Mouse (Mus musculus) midbrain, embryonic 12.5 days (tissue): Measurements from ENCODE around the gene Acin1. TPM values are rescaled to one million over a fixed set of nuclear protein-coding genes. Genes with fewer than 3 reads are reported as not detected.
A peak's percentile ranks its signal among the peaks of the same experiment; 100 is the strongest.

Source experiments
- ATAC-seq: fragments of 200-750 bp; cut with Nextera tagmentation; 2 replicates; pipeline ENCODE4 v1.8.0; 2017; ENCODE audit warnings: low read depth, moderate TSS enrichment, moderate library complexity; ENCODE audit not compliant: low FRiP score
- H3K27ac ChIP-seq: fragments of 300-500 bp; sonication (generic); replicated peaks from 2 replicates; pipeline ENCODE4 v1.5.1; 2016; ENCODE audit warnings: mild to moderate bottlenecking
- H3K27me3 ChIP-seq: fragments of 300-500 bp; sonication (generic); 2 replicates; pipeline ENCODE4 v1.6.1; 2016; ENCODE audit warnings: mild to moderate bottlenecking
- H3K36me3 ChIP-seq: fragments of 300-500 bp; sonication (generic); 2 replicates; pipeline ENCODE4 v1.6.1; 2016
- H3K4me1 ChIP-seq: fragments of 300-500 bp; sonication (generic); 2 replicates; pipeline ENCODE4 v1.6.1; 2016
- H3K4me2 ChIP-seq: fragments of 300-500 bp; sonication (generic); replicated peaks from 2 replicates; pipeline ENCODE4 v1.6.1; 2016; ENCODE audit warnings: mild to moderate bottlenecking, moderate library complexity
- H3K4me3 ChIP-seq: fragments of 300-500 bp; sonication (generic); 2 replicates; pipeline ENCODE4 v1.5.1; 2016; ENCODE audit warnings: mild to moderate bottlenecking
- H3K9ac ChIP-seq: fragments of 300-500 bp; sonication (generic); replicated peaks from 2 replicates; pipeline ENCODE4 v1.6.1; 2016; ENCODE audit warnings: mild to moderate bottlenecking, moderate library complexity
- H3K9me3 ChIP-seq: fragments of 300-500 bp; sonication (generic); 2 replicates; pipeline ENCODE4 v1.6.1; 2016; ENCODE audit warnings: mild to moderate bottlenecking
- WGBS: fragments of 180-500 bp; shearing (Covaris S2); methylation state at CpG from one replicate; pipeline ENCODE4 v1.1.7; 2016; 5-methylcytosine and 5-hydroxymethylcytosine counted together
- polyA plus RNA-seq: library from polyadenylated mRNA; unstranded; fragments of >200 nt; fragmentation: Nextera tagmentation; extraction: Ambion mirVana; gene quantifications from 2 replicates; pipeline ENCODE4 v1.2.1, GENCODE M21; 2016

Acin1 gene
- polyA plus RNA-seq, 1 experiment from 2014 or later, result 178 TPM

DNA sequence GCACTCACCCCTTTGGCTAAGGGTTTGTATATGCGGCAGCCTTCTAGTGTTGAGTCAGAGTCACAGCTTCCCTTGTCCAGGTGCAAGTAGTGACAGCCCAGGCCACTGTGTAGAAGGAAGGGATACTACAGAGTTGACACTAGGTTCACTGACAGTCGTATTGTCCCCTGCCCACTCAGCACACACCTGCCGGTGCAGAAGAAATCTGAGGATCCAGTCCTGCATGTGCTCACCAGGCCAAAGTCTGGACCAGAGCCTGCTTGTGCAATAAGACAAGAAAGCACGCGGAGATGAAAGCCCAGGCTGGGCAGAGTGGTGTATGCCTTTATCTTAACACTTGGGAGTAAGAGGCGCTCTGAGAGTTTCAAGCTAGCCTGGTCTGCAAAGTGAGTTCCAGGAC is 8.3 kb upstream of the Acin1 start:
- Histone ChIP-seq H3K9ac (no peak overlapping the region), H3K4me2 (no peak overlapping the region), H3K27ac (no peak overlapping the region), H3K9me3 (no peaks in the 10 kb centered on the region), H3K36me3 (peaks cover 32% of the 10 kb centered on the region), H3K4me3 (no peak overlapping the region), H3K27me3 (no peaks in the 10 kb centered on the region), H3K4me1 (no peaks in the 10 kb centered on the region)
- WGBS, result 85% methylated on average over 6 of the region's 6 CpGs
- no peak for ATAC-seq

DNA sequence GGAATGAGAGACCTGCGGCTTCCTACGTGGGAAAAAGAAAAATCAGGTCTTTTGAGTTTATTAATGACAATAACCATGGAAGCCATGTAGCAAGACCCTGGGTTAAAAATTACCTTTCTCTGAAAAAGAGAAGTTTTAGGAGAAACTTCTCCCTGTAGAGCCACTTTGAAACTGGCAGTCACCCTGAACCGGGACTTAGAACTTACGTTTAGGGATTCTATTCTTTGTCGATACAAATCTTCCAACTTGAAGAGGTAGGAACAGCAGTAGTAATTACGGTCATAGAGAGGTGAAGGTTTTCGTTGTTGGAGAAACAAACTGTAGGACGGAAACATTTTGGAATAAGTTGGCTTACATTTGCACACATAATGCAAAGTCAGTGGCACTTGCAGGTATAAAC is 520 bp upstream of the Acin1 start:
- no peaks in the 10 kb centered on the region for H3K27me3 ChIP-seq
- peak overlapping the region; percentile 72 for H3K9ac ChIP-seq
- peaks cover 40% of the 10 kb centered on the region for H3K36me3 ChIP-seq
- H3K4me2 ChIP-seq, result peak overlapping the region; percentile 71
- peak overlapping the region; percentile 75 for H3K4me3 ChIP-seq
- no peak for ATAC-seq
- WGBS, result 11% methylated on average over 8 of the region's 8 CpGs
- peak overlapping the region; percentile 92 for H3K27ac ChIP-seq
- no peaks in the 10 kb centered on the region for H3K9me3 ChIP-seq
- peaks cover 23% of the 10 kb centered on the region for H3K4me1 ChIP-seq

DNA sequence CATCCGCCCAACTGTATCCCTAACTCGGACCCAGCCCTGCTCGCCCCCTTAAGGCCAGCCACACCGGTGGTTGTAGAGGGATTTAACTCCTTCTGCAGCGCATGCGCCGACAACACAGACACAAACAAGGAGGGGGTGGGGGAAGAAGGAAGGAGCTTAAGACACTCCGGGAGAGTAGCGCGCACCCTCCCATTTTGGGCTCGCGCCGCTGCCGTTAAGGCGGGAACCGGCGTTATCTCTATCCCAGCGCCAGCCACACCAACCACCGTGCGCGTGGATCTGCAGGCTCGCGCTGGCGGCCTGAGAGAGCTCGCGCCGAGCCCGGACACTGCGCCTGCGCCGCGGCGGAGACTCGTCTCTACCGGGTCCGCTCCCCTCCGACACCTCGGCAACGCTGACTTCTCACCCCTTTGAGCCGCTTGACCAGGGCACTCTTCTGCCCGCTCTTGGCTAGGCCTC is 639 bp downstream of the Acin1 start, which contains the start of gene 1700123O20Rik:
Gene 1700123O20Rik, plus strand, starts transcription at position 154 of the 459 bp plus-strand sequence.
- Histone ChIP-seq H3K9me3 (no peaks in the 10 kb centered on the region), H3K4me3 (peak within 1 kb of the TSS; percentile 75), H3K4me1 (peaks cover 23% of the 10 kb centered on the region), H3K27me3 (no peaks in the 10 kb centered on the region), H3K9ac (peak within 1 kb of the TSS; percentile 83), H3K4me2 (peak within 1 kb of the TSS; percentile 83), H3K36me3 (peaks cover 49% of the 10 kb centered on the region), H3K27ac (peak within 1 kb of the TSS; percentile 92)
- under 1% methylated on average over 41 of the region's 41 CpGs for WGBS
- peak; percentile 77 for ATAC-seq

DNA sequence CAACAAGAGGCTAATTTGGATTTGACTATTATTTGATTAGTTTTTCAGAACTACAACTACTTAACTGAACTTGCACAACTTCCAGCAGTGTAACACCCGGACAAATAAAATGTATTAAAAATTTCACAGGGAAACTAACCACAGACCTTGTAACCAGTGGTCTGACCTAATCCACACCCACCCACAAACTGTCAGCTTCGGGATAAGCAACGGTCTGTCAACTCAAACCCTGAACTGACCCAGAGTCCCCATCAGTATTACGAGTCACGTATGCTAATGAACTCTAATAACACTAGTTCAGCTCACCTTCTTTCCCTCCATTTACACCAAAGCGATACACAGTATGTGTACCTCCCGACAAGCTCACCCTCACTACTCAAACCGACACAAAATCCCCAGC is 1.3 kb downstream of the Acin1 start:
- peaks cover 47% of the 10 kb centered on the region for H3K36me3 ChIP-seq
- peak overlapping the region; percentile 83 for H3K4me2 ChIP-seq
- peak overlapping the region; percentile 83 for H3K9ac ChIP-seq
- no peaks in the 10 kb centered on the region for H3K27me3 ChIP-seq
- H3K4me3 ChIP-seq, result peak overlapping the region; percentile 75
- H3K9me3 ChIP-seq, result no peaks in the 10 kb centered on the region
- peaks cover 23% of the 10 kb centered on the region for H3K4me1 ChIP-seq
- no peak for ATAC-seq
- peak overlapping the region; percentile 92; the same call in 1 of the 2 replicates for H3K27ac ChIP-seq
- WGBS, result 12% methylated on average over 8 of the region's 8 CpGs

DNA sequence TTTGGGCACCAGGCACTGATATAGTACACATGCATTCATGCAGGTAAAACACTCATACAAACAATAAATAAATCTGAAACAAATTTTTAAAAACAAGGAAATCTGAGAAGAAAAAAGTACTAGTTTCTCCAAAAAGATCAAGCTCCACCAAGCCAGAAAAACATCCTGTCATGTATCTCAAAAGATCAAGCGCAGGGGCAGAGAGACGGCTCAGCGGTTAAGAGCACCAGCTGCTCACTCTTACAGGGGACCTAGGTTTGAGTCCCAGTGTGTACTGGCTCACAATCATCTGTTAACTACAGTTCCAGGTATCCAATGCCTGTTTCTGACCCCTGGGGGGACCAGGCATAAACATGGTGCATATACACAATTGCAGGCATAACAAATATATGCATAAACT is 4.3 kb downstream of the Acin1 start:
- peaks cover 56% of the 10 kb centered on the region for H3K36me3 ChIP-seq
- no peak for ATAC-seq
- 92% methylated on average over 3 of the region's 3 CpGs for WGBS

DNA sequence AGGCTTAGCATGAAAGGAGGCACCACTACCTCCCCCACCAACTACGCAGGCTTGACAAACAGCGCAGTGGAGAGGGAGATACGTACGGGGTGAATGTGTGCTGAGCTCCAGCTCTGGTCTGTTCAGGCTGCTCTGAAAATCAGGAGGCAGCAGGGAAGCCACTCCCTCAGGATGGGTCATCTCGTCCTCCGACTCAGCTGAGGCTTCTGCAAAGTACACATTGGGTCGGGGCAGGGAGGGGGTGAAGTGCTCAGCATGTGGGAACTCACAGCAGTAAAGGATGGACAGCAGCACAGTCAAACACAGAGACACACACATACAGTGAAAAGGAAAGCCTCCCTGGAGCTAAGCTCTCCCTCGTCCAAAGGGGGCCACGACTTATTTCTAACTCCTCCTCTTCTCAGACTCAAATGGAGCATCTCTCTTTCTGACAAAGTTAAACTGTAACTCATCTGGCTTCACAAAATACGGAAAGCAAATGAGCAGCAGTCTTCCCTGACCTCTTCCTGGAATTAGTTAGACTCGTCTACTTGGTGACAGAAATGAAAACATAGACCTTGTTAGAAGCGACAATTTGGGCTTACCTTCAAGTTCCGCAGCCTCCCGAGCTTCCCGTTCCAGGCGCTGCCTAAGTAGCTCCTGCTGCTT is 8.0 kb downstream of the Acin1 start:
- 88% methylated on average over 16 of the region's 16 CpGs for WGBS
- no peak overlapping the region for H3K4me2 ChIP-seq
- no peaks in the 10 kb centered on the region for H3K4me1 ChIP-seq
- H3K36me3 ChIP-seq, result peaks cover 82% of the 10 kb centered on the region
- no peak overlapping the region for H3K4me3 ChIP-seq
- ATAC-seq, result no peak
- H3K27me3 ChIP-seq, result no peaks in the 10 kb centered on the region
- H3K27ac ChIP-seq, result no peak overlapping the region
- no peaks in the 10 kb centered on the region for H3K9me3 ChIP-seq
- H3K9ac ChIP-seq, result no peak overlapping the region

More for the DNA sequence above, 4.3 kb downstream of the Acin1 start:
- Histone ChIP-seq H3K4me2 (no peak overlapping the region), H3K4me1 (peaks cover 11% of the 10 kb centered on the region), H3K27ac (no peak overlapping the region), H3K9me3 (no peaks in the 10 kb centered on the region), H3K27me3 (no peaks in the 10 kb centered on the region), H3K4me3 (no peak overlapping the region), H3K9ac (no peak overlapping the region)

GRCm38 (mm10) chr14:54676290-54676689 is 10.4 kb downstream of the Acin1 start:
- Histone ChIP-seq H3K36me3 (peaks cover 72% of the 10 kb centered on the region), H3K4me2 (no peak overlapping the region), H3K9me3 (no peaks in the 10 kb centered on the region), H3K4me1 (no peaks in the 10 kb centered on the region), H3K4me3 (no peak overlapping the region), H3K9ac (no peak overlapping the region), H3K27ac (no peak overlapping the region), H3K27me3 (no peaks in the 10 kb centered on the region)
- 91% methylated on average over 5 of the region's 5 CpGs for WGBS
- ATAC-seq, result no peak

DNA sequence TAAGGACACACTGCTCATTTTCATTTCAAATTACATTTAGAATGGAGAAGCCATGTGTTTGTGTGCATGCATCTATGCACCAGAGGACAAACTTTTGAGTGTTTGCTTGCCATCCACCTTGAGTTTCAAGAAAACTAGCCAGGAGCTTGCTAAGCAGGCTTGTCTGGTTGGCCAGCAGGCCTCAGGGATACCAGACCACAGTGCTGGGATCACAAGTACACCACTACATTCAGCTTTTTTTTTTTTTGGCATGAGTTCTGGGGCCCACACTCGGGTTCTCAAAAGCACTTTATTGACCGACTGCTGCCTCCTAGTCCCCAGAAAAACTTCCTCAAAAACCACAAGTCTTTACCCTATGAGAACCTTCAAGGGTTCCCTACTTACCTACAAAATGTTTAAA is 12.4 kb downstream of the Acin1 start:
- 79% methylated on average over 2 of the region's 2 CpGs for WGBS
- no peaks in the 10 kb centered on the region for H3K4me1 ChIP-seq
- ATAC-seq, result no peak
- H3K9me3 ChIP-seq, result no peaks in the 10 kb centered on the region
- no peak overlapping the region for H3K9ac ChIP-seq
- H3K4me3 ChIP-seq, result no peak overlapping the region
- H3K27ac ChIP-seq, result no peak overlapping the region
- H3K4me2 ChIP-seq, result no peak overlapping the region
- H3K27me3 ChIP-seq, result no peaks in the 10 kb centered on the region
- H3K36me3 ChIP-seq, result peaks cover 64% of the 10 kb centered on the region

DNA sequence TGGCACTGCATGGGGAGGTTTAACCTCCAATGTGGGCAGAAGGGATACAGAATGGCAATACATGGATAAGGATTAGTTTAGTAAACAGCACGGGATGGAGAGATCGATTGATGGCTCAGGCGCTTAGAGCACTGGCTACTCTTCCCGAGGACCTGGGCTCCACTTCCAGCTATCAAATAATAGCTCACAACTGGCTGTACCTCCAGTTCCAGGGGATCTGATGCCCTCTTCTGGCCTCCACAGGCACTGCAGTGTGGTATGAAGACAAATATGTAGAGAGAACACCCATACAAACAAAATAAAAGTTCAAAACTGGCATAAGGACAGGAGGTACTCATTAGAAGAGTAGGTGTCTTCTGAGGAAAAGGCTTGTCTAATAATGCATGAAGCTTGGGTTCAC is 17.4 kb downstream of the Acin1 start:
- ATAC-seq, result no peak
- peaks cover 66% of the 10 kb centered on the region for H3K36me3 ChIP-seq
- no peak overlapping the region for H3K27ac ChIP-seq
- no peaks in the 10 kb centered on the region for H3K4me1 ChIP-seq
- no peak overlapping the region for H3K4me2 ChIP-seq
- H3K27me3 ChIP-seq, result no peaks in the 10 kb centered on the region
- H3K4me3 ChIP-seq, result no peak overlapping the region
- WGBS, result 74% methylated on average over 4 of the region's 4 CpGs
- no peaks in the 10 kb centered on the region for H3K9me3 ChIP-seq
- no peak overlapping the region for H3K9ac ChIP-seq

GRCm38 (mm10) chr14:54664477-54665222 is 22.1 kb downstream of the Acin1 start:
- no peak for ATAC-seq
- WGBS, result 94% methylated on average over 10 of the region's 10 CpGs
- Histone ChIP-seq H3K4me3 (no peak overlapping the region), H3K9ac (no peak overlapping the region), H3K4me1 (no peaks in the 10 kb centered on the region), H3K27ac (no peak overlapping the region), H3K36me3 (peaks cover 95% of the 10 kb centered on the region), H3K27me3 (no peaks in the 10 kb centered on the region), H3K4me2 (no peak overlapping the region), H3K9me3 (no peaks in the 10 kb centered on the region)

- WGBS, result 88% methylated on average over 2 of the region's 2 CpGs
- Histone ChIP-seq H3K4me3 (no peak overlapping the region), H3K36me3 (peaks cover 90% of the 10 kb centered on the region)
Measured at GRCm38 (mm10) chr14:54660009-54660408, 26.7 kb downstream of the Acin1 start.

DNA sequence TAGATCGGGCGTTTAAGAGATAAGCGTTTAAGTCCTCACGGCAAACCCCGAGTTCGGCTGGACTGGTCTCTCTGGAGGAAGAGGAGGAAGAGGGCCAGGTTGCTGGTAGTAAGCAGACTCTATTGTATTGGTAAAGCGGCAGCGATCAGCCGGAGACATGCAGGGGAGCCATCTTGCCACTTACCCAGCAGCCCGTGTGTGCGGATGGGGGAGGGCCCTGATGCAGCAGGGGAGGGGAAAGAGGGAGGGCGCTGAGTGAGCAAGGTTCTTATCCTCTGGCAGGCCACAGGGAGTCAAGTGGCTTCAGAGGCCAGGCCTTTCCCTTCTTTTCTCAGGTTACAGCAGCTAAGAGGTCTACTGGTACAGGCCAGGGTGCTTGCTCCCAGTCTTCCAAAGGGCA is 33.2 kb downstream of the Acin1 start:
- H3K9me3 ChIP-seq, result no peaks in the 10 kb centered on the region
- H3K4me2 ChIP-seq, result peak overlapping the region; percentile 89
- H3K27ac ChIP-seq, result peak overlapping the region; percentile 80
- H3K27me3 ChIP-seq, result no peaks in the 10 kb centered on the region
- peak overlapping the region; percentile 68 for H3K4me3 ChIP-seq
- peaks cover 45% of the 10 kb centered on the region for H3K4me1 ChIP-seq
- WGBS, result under 1% methylated on average over 12 of the region's 12 CpGs
- H3K36me3 ChIP-seq, result peaks cover 62% of the 10 kb centered on the region
- peak overlapping the region; percentile 86 for H3K9ac ChIP-seq
- peak; percentile 90 for ATAC-seq

More at GRCm38 (mm10) chr14:54660009-54660408, 26.7 kb downstream of the Acin1 start:
- no peak for ATAC-seq
- Histone ChIP-seq H3K27ac (no peak overlapping the region), H3K4me2 (no peak overlapping the region), H3K27me3 (no peaks in the 10 kb centered on the region), H3K9me3 (no peaks in the 10 kb centered on the region), H3K4me1 (no peaks in the 10 kb centered on the region), H3K9ac (no peak overlapping the region)
